Mouse (Mus musculus) embryonic fibroblast, embryonic 13.5 days (primary cell): ENCODE measurements around the gene Ppp2r5b.

Experiments
- CTCF ChIP-seq: IDR thresholded peaks from 2 replicates; pipeline ENCODE4 v1.5.1; 2011; ENCODE audit warnings: mild to moderate bottlenecking, control low read depth, low read length, moderate library complexity, borderline replicate concordance; ENCODE audit not compliant: insufficient read depth
- POLR2A ChIP-seq: IDR thresholded peaks from 2 replicates; pipeline ENCODE4 v1.6.1; 2011; ENCODE audit warnings: low read depth, mild to moderate bottlenecking, control low read depth, low read length, moderate library complexity

- TF ChIP-seq CTCF (no peak), POLR2A (no peak)
These were observed 35.5 kb upstream of the Ppp2r5b start for GRCm38 (mm10) chr19:6271206-6271605.
